Mouse (Mus musculus) CH12.LX (cell line): Measurements from ENCODE around the gene Hist1h2bf. TPM values are rescaled to one million over a fixed set of nuclear protein-coding genes. Genes with fewer than 3 reads are reported as not detected.
A peak's percentile ranks its signal among the peaks of the same experiment; 100 is the strongest.
"Not testable (repeated sequence)": the region's sequence is repeated elsewhere in the genome, so short reads cannot be mapped to it uniquely, and the experiment has no call there.

Experiments
- DNase-seq: peaks from one replicate; pipeline ENCODE4 v3.0.0-alpha.2; 2013; ENCODE audit errors: extremely low read depth
- H3K27ac ChIP-seq: 2 replicates; pipeline ENCODE4 v1.5.1; 2012; ENCODE audit warnings: low read depth, mild to moderate bottlenecking, control low read depth, moderate library complexity; ENCODE audit not compliant: insufficient read depth
- H3K27me3 ChIP-seq: replicated peaks from 2 replicates; pipeline ENCODE3; 2012; ENCODE audit warnings: inconsistent platforms
- H3K36me3 ChIP-seq, 2 experiments: replicated peaks in 1 of 2; 2 replicates each; pipeline versions ENCODE3 to v1.6.1; 2012; ENCODE audit warnings: inconsistent platforms in 1 of 2, low read length in 1 of 2, mild to moderate bottlenecking in 1 of 2, mixed read lengths in 1 of 2, moderate library complexity in 1 of 2; ENCODE audit not compliant: control insufficient read depth in 1 of 2, insufficient read depth in 1 of 2
- H3K4me1 ChIP-seq, 2 experiments: 2 replicates each; pipeline ENCODE4 v1.6.1; 2012; ENCODE audit warnings: inconsistent platforms in 1 of 2, moderate library complexity in 1 of 2; ENCODE audit not compliant: insufficient read depth in 2 of 2, control insufficient read depth in 1 of 2
- H3K4me2 ChIP-seq: 2 replicates; pipeline ENCODE4 v1.6.1; 2012; ENCODE audit warnings: low read depth, mild to moderate bottlenecking, control low read depth; ENCODE audit not compliant: poor library complexity, insufficient read depth, severe bottlenecking
- H3K4me3 ChIP-seq, 3 experiments: fragments of 150-350 bp in 1 of 3; sonication (generic) in 1 of 3; replicated peaks in 1 of 3; 2 replicates each; pipeline versions ENCODE3 to v1.5.1; 2011 to 2012; ENCODE audit warnings: low read depth in 2 of 3, low read length in 2 of 3, mild to moderate bottlenecking in 2 of 3, moderate library complexity in 2 of 3, control low read depth in 1 of 3, improper control_type of control experiment in 1 of 3, inconsistent platforms in 1 of 3, mixed read lengths in 1 of 3; ENCODE audit not compliant: poor library complexity in 1 of 3
- H3K79me2 ChIP-seq: replicated peaks from 2 replicates; pipeline ENCODE4 v1.6.1; 2012; ENCODE audit warnings: mild to moderate bottlenecking, moderate library complexity; ENCODE audit not compliant: control insufficient read depth, poor library complexity, insufficient read depth, severe bottlenecking; ENCODE audit errors: extremely low read depth
- H3K9ac ChIP-seq: 2 replicates; pipeline ENCODE4 v1.6.1; 2012; ENCODE audit warnings: low read depth, mild to moderate bottlenecking, control low read depth, moderate library complexity; ENCODE audit not compliant: insufficient read depth
- H3K9me3 ChIP-seq: replicated peaks from 2 replicates; pipeline ENCODE3; 2012; ENCODE audit warnings: low read length, inconsistent platforms, mixed read lengths
- BHLHE40 ChIP-seq: IDR thresholded peaks from 2 replicates; pipeline ENCODE4 v1.6.1; 2011; ENCODE audit warnings: mild to moderate bottlenecking, low read depth, low read length, improper control_type of control experiment
- JUND ChIP-seq: conservative IDR thresholded peaks from 2 replicates; pipeline ENCODE4 v1.6.1; 2011; ENCODE audit warnings: low read depth, low read length, improper control_type of control experiment
- NRF1 ChIP-seq: IDR thresholded peaks from 2 replicates; pipeline ENCODE4 v1.6.1; 2014; ENCODE audit warnings: low read depth, mild to moderate bottlenecking, inconsistent platforms, low read length, improper control_type of control experiment, moderate library complexity
- PAX5 ChIP-seq: IDR thresholded peaks from 2 replicates; pipeline ENCODE4 v1.6.1; 2012; ENCODE audit warnings: low read length, inconsistent platforms, mixed read lengths
- POLR2AphosphoS2 ChIP-seq: IDR thresholded peaks from 2 replicates; pipeline ENCODE4 v1.6.1; 2011; ENCODE audit warnings: low read depth, low read length, improper control_type of control experiment
- SMC3 ChIP-seq: IDR thresholded peaks from 2 replicates; pipeline ENCODE4 v1.6.1; 2011; ENCODE audit warnings: low read depth, low read length, improper control_type of control experiment
- TBP ChIP-seq: conservative IDR thresholded peaks from 2 replicates; pipeline ENCODE4 v1.6.1; 2011; ENCODE audit warnings: low read depth, low read length, improper control_type of control experiment
- ZKSCAN1 ChIP-seq: IDR thresholded peaks from 2 replicates; pipeline ENCODE4 v1.6.1; 2012; ENCODE audit warnings: low read depth, inconsistent platforms, low read length, improper control_type of control experiment, borderline replicate concordance
- ZNF384 ChIP-seq: IDR thresholded peaks from 2 replicates; pipeline ENCODE4 v1.6.1; 2012; ENCODE audit warnings: low read depth, low read length, improper control_type of control experiment, inconsistent platforms
- dilution Hi-C: fragments of 300-500 bp; cut with MboI; formaldehyde crosslinking; loops from 2 replicates; pipeline ENCODE4 v1.14.3; 2020; ENCODE audit warnings: low sequenced_read_pairs; ENCODE audit not compliant: extremely low pct_unique_long_range_greater_than_20kb, extremely low pct_ligation_motif_present
- in situ Hi-C: fragments of 300-500 bp; cut with MboI; formaldehyde crosslinking; loops from 3 replicates; pipeline ENCODE4 v1.14.3; 2019; ENCODE audit warnings: low sequenced_read_pairs, low pct_ligation_motif_present, low pct_unique_long_range_greater_than_20kb, mixed read lengths
- polyA plus RNA-seq: library from polyadenylated mRNA; unstranded; fragments of >175 nt; gene quantifications from 2 replicates; pipeline ENCODE4 v1.2.1, GENCODE M21; 2012; ENCODE audit warnings: low read depth; ENCODE audit not compliant: insufficient read length
- total RNA-seq, 2 experiments: library from RNA; depleted of rRNA; stranded (reverse); fragments of 300-350 nt in 1 of 2; fragments of >200 nt in 1 of 2; gene quantifications; 2 replicates each; pipeline ENCODE4 v1.2.3; 2012 to 2014

The Hist1h2bf gene
- total and polyA plus RNA-seq, 3 experiments: 1.7 to 1,243 (median 50.8) TPM

- H3K27ac ChIP-seq: no peak overlapping the region
- no peaks in the 10 kb centered on the region for H3K9me3 ChIP-seq
- no peaks in the 10 kb centered on the region for H3K36me3 ChIP-seq
- DNase-seq: no peak
- H3K4me3 ChIP-seq: no peak overlapping the region
- H3K79me2 ChIP-seq: no peaks in the 10 kb centered on the region
- no peaks in the 10 kb centered on the region for H3K27me3 ChIP-seq
- peak overlapping the region; percentile 97; the same call in 1 of the 2 replicates for H3K9ac ChIP-seq
- dilution Hi-C loops: no loop called here
- no peak for TF ChIP-seq POLR2AphosphoS2
- no peak for TF ChIP-seq PAX5
- peak; percentile 78 for TF ChIP-seq ZNF384
- TF ChIP-seq, all 38 proteins: peak for 1
- H3K4me2 ChIP-seq: peak overlapping the region; percentile 56; the same call in 1 of the 2 replicates
- in situ Hi-C loops: no loop called here
- peaks cover 7 to 44% of the 10 kb centered on the region in 2 experiments; a peak in 3 of 4 replicates for H3K4me1 ChIP-seq
These were observed 32.5 kb downstream of the Hist1h2bf start for GRCm38 (mm10) chr13:23541497-23541896.

GRCm38 (mm10) chr13:23539821-23540220 is 34.2 kb downstream of the Hist1h2bf start:
- TF ChIP-seq TBP: peak; percentile 84
- DNase-seq, H3K79me2 ChIP-seq, H3K36me3 ChIP-seq, H3K27me3 ChIP-seq, dilution Hi-C loops, in situ Hi-C loops, H3K4me3 ChIP-seq, H3K4me2 ChIP-seq, H3K9me3 ChIP-seq, H3K27ac ChIP-seq: not testable (repeated sequence)
- peak overlapping the region; percentile 26; the same call in 1 of the 2 replicates for H3K9ac ChIP-seq
- H3K4me1 ChIP-seq: peaks cover 7 to 48% of the 10 kb centered on the region in 2 experiments; a peak in 3 of 4 replicates

GRCm38 (mm10) chr13:23538249-23538648 is 35.7 kb downstream of the Hist1h2bf start:
- dilution Hi-C loops: no loop called here

GRCm38 (mm10) chr13:23537006-23537710 is 36.8 kb downstream of the Hist1h2bf start:
- dilution Hi-C loops (no loop called here), in situ Hi-C loops (no loop called here)
- no peaks in the 10 kb centered on the region for H3K27me3 ChIP-seq
- H3K4me1 ChIP-seq: peaks cover 9 to 58% of the 10 kb centered on the region in 2 experiments; a peak in 3 of 4 replicates
- TF ChIP-seq BHLHE40 (no peak), SMC3 (no peak), ZKSCAN1 (no peak), NRF1 (no peak), JUND (no peak)
- peak overlapping the region; percentile 56 for H3K27ac ChIP-seq
- no peaks in the 10 kb centered on the region for H3K9me3 ChIP-seq
- peak overlapping the region; percentile 95 for H3K9ac ChIP-seq
- H3K79me2 ChIP-seq: no peaks in the 10 kb centered on the region
- peak overlapping the region; percentile 81 for H3K4me2 ChIP-seq
- no peaks in the 10 kb centered on the region for H3K36me3 ChIP-seq
- DNase-seq: no peak
- H3K4me3 ChIP-seq: peak overlapping the region in 1 of 3 experiments; percentile 55

More at GRCm38 (mm10) chr13:23538249-23538648, 35.7 kb downstream of the Hist1h2bf start:
- Histone ChIP-seq H3K27me3 (no peaks in the 10 kb centered on the region), H3K9ac (peak overlapping the region; percentile 48), H3K79me2 (no peaks in the 10 kb centered on the region), H3K4me2 (peak overlapping the region; percentile 46), H3K27ac (peak overlapping the region; percentile 56), H3K9me3 (no peaks in the 10 kb centered on the region), H3K4me3 (peak overlapping the region in 2 of 3 experiments; percentile 18 to 25), H3K36me3 (no peaks in the 10 kb centered on the region), H3K4me1 (peaks cover 7 to 48% of the 10 kb centered on the region in 2 experiments; a peak in 3 of 4 replicates)
- DNase-seq: no peak
- in situ Hi-C loops: no loop called here
- TF ChIP-seq TBP: no peak
